In genomic region chr4:117416827-117417226, GRCm38 (mm10) we compare ENCODE assay signal across 19 mouse cellular contexts.
"Had no signal": no experiment of that assay in that cellular context is flagged by ENCODE, and none has a peak within 500 bp of the region (broad histone marks: within the 10 kb centered on the region; RNA-seq: fewer than 3 reads in every experiment).

No protein-coding gene starts in this region.

- H3K36me3 ChIP-seq: liver, embryonic 13.5 days; neural tube, embryonic 12.5 days; neural tube, embryonic 15.5 days; stomach, embryonic 15.5 days had no signal

- H3K27ac ChIP-seq: left cerebral cortex, adult 2 months; liver, embryonic 13.5 days; neural tube, embryonic 12.5 days; neural tube, embryonic 15.5 days; stomach, embryonic 15.5 days had no signal

- H3K4me2 ChIP-seq: liver, embryonic 13.5 days; midbrain, embryonic 11.5 days; neural tube, embryonic 12.5 days; neural tube, embryonic 15.5 days; stomach, embryonic 15.5 days had no signal

- H3K27me3 ChIP-seq: liver, embryonic 13.5 days; stomach, embryonic 15.5 days had no signal

- H3K4me3 ChIP-seq: left cerebral cortex, adult 2 months; liver, embryonic 13.5 days; neural tube, embryonic 12.5 days; neural tube, embryonic 15.5 days; stomach, embryonic 15.5 days had no signal

- H3K4me1 ChIP-seq: liver, embryonic 13.5 days had no signal

- H3K9me3 ChIP-seq: liver, embryonic 13.5 days; neural tube, embryonic 12.5 days; neural tube, embryonic 15.5 days; stomach, embryonic 15.5 days had no signal

- H3K9ac ChIP-seq: liver, embryonic 13.5 days; neural tube, embryonic 12.5 days; neural tube, embryonic 15.5 days; stomach, embryonic 15.5 days had no signal

- DNase-seq: kidney, adult 18-20 months; kidney, adult 9 months; kidney, postnatal 14 days; kidney, postnatal 4 days; layer of hippocampus, postnatal 36 days; liver, embryonic 13.5 days; lung, adult 2 months; lung, postnatal 14 days; lung, postnatal 4 days; midbrain, embryonic 14.5 days; right cerebral cortex, adult 18-20 months; spleen, adult 18-20 months; thymus, adult 18-20 months; thymus, postnatal 36 days had no signal
